Mouse (Mus musculus) kidney, adult 8-10 months (tissue): ENCODE results near the gene Rwdd1.
"Not testable (repeated sequence)": the region's sequence is repeated elsewhere in the genome, so short reads cannot be mapped to it uniquely, and the experiment has no call there.

ENCODE experiments used
- DNase-seq, 2 experiments: peaks; one replicate each; pipeline ENCODE4 v3.0.0; 2022

Gene Rwdd1

DNA sequence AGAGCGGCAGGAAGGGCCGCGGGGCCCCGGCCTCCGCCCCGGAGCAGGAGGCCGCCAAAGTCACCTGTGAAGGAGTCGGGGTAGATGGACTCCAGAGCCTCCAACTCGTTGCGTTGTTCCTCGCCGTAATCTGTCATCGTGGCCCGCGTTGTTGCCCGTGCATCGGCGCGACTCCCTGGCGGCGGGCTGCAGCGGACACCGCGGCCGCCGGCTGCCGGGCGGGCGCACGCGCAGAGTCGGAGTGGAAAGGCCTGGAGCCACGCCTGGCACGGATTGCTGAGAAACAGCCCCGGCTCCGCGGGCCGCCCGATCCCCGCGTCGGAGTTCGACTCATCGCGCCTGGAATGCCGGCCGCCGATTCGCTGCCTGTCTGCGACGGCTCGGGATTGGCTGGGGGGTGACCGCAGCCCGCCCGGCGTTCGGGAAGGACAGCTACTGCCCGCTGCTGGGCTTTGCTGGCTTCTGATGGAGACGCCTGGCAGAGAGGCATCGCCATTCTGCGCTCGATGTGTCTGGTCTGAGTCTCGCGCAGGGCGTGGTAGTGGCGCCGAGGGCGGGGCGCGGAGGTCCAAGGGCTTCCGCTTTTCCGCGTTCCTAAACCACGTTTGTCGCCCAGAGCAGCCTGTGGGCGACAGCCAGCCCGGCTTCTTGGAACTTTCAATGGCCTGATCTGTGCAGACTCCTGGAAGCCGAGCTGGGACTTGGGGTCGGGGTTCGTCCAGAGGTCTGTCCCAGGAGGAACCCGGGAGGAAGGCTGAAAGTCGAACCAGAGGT lies at the start of gene Rwdd1:
TSS of gene Rwdd1 (minus strand) at position 323 of the 774 bp plus-strand sequence.
- peak; percentile 98 to 99 for DNase-seq

DNA sequence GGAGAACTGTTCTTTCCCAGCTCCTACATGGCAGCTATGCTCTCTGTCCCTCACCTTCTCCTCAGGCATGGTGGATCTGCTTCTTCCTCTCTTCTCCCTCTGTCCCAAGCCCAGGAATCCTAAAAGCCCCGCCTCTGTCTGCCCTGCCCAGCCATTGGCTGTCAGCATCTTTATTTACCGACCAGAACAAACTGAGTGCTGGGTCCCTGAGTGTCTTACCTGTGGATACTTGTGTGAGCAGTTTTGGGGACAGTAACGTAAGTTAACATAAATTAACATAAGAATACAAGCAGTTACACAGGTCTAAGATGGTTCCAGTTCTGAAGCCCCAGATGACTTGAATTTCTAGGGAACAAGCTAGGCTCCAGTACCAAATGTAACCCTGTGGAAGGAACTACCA lies 47.2 kb upstream of the Rwdd1 start:
- no peak for DNase-seq

DNA sequence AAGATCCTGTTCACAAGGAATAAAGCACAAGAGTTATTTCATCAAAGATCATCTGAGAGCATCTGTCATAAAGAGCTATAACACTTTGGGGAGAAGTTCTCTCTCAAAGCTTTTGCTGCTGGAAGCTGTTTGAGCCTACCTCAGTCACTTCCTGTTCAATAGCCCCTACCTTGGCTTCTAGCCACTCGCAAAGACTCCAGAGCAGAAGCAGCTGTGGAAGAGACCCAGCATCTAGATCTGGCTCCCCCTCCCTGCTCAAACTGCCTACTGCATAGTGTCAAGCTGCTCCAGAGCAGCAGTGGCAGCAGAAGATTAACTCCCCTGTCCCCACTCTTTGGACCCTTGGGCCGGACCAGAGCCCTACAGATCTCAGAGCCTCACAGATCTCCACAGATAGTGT lies 34.6 kb upstream of the Rwdd1 start:
- no peak for DNase-seq

DNA sequence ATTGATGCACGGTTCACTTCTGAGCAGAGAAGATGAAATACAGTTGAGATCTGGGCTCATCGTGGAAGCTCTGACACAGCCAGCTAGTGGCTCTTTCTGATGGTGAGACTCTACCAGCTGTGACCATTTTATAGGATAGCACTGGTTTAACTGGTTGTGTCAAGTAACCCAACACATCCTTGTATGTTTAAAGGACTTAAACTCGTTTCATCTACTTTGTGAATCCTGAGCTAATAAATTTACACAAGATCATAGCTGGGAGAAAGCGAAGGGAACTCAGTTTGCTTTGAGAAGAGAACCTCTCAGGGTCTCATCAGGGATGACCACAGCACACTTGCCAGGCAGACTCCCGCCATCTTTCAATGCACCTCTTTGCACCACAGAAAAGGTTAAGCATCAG lies 24.8 kb upstream of the Rwdd1 start, which contains the start of gene Calhm4:
TSS of gene Calhm4 (minus strand) at position 101 of the 400 bp plus-strand sequence.
- DNase-seq: no peak

DNA sequence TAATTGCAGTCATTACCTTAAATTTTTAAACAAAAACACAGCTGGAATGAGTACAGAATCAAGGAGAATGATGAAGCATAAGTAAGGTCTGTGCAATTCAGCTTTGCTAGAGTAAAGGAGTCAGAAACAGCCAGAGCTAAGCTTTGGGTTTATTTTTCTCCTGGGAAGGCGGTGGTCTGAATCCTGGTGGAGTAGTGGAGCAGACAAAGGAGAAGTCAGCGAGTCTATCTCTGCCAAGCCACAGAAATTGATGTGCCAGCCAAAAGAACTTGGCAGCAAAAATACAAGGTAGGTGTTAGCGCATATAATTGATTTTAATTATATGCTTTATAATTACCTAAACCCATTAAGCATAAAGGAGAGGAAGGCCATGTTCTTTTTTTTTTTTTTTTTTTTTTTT lies 18.0 kb upstream of the Rwdd1 start, which contains the start of gene Trappc3l:
TSS of gene Trappc3l (plus strand) at position 197 of the 400 bp plus-strand sequence.
- DNase-seq: no peak

DNA sequence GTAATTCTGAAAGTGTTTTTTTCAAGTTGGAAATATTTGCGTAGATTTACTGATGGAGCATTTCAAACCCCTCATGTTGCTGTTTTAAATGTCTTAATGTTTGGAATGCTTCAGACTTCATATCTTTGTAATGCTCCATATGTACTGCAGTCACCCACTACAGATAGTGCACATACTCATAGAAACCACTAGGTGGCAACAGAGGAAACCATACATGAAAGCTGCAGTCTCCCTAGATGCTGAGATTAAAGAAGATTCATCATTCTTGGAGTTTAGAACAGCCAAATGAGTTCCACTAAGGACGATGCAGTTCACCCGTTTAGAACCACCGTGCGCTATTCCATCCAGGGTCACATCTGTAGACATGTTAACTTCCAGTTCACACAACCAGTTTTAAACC lies 17.2 kb upstream of the Rwdd1 start:
- no peak for DNase-seq

DNA sequence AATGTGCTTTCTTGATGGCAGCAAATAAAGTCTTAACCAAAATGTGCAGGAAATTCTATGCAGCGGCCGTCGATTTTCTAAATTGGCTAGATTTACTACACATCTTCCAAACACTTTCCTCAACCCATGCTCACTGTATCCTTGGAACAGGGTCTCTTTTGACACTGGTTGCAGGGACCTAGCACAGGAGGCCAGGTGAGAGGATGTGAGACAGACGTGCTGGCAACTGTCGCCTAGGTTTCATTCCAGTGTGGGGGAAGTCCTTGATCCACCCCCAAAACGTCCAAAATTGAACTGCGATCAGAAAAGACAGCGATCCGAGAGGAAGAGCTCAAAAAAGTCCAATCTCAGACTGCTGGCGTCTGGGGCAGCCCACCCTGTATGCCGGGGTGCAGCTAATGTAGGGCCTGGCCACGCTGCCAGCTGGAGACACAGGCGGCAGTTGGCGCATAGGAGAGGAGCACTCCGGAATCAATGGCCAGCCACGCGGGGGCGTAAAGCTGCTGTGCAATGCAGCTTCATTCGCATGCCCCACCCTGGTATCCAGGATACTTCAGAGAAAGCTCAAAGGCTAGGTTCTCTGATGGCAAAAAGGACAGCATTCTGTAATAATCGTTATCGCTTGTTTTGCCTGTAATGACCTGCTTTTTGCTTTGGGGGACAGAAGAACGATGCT lies 14.3 kb upstream of the Rwdd1 start:
- peak; percentile 39 to 72 for DNase-seq

DNA sequence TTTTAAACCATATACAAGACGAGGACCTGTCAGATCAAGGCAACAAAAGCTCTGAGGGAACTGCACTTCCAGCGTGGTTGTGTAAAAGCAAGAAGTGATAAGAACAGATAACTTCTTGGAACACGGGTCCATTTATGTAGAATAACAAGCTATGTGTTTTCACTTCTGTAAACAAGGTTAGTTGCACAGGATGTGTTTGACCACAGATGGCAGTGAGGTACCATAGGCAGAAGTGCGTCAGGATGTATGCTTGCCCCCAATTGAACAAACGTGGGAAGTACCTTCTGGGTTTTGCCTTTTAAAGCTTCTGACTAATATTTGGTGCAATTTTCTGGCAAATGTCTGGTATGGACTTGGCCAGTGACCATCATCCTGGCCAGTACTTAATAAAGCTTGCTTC lies 10.9 kb upstream of the Rwdd1 start:
- no peak for DNase-seq

DNA sequence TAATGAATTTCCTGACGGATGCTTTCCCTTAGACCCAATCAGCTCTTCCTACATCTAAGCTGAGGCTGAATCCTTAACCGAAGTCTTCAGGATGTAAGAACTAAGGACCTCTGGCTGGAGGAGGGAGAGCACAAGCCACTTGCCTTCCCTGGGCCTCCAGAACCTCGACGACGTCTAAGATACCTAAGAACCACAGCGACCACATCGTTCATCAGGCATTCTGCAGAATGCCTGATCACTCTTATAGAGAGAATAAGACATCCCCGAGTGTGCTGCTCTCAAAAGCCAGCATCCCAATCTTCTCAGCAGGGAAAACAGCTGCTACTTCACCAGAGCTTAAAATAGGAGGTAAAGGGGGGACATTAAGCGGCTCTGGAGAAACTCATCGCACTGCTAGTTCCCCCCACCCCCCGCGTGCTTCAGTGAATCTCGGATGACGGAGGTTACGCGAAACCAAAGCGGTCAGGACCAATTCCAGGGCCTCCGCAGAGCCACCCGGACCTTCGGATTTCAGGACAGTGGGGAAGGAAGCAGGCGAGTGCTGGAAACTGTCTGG lies 600 bp downstream of the Rwdd1 start:
- no peak for DNase-seq

DNA sequence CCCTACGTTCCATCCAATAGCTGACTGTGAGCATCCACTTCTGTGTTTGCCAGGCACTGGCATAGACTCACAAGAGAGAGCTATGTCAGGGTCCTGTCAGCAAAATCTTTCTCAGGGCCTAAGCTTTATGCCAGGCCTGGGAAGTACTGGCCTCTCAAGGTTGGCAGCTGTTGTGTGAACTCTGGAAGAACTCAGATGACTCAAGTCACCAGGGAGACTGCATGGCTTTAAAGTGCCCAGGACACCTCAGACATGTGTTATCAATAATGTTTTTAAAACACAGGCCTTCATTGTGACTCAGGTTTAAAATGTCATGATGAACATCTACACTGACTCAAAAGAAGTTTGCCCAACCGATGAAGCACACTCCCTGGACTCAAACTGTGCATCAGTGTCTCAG lies 6.2 kb downstream of the Rwdd1 start:
- DNase-seq: no peak

DNA sequence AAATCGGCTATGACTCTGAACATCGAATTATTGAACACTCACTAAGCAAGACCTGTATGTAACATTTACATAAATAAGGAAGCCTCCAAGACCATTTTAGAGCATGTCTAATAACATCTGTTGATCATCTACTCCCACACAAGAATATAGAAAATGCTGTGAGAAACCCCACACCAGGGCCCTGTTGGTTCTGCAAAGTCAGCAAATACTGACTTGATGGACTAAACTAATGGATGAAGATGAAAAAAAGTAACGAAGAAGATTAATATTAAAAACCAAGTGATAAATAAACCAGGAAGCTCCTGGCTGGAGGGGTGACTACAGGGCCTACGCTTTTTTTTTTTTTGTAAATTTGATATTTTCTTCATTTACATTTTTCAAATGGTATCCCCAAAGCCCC lies 6.8 kb downstream of the Rwdd1 start:
- DNase-seq: no peak

DNA sequence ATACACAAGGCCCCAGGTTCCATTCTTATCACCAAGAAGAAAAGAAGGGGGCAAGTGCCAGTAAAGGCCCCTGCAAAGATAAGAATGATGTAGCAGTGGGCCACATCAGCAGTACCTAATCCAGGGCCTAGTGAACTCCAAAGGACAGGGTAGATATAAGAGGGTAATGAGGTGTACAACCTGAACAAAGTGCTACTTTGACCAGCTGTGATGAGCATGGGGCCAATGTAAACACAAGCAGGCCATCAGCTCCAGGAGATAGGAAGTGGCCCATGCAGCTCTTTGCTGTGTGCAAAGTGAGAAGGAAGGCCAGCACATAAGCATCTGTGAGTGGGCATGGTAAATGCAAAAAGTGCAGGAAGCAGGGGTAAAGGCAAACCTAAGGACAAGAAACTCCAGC lies 21.0 kb downstream of the Rwdd1 start:
- no peak for DNase-seq

DNA sequence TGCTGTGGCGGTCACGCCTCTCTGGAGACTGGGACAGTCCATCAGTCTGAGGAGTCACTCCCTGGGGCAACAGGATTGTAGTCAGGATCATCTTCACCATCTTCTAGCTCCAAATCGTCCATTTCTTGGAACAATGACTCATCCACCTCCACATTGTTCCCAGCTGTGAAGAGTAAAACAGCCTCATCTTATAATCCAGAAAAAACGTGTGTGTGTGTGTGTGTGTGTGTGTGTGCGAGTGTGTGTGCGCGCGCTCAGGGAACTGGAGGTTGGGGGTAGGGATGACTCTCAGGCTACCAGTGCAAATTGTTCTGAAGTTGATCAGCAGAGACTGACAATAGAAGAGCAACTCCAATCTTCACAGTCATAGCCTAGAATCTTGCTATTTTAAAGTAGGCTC lies 22.7 kb downstream of the Rwdd1 start:
- DNase-seq: not testable (repeated sequence)

DNA sequence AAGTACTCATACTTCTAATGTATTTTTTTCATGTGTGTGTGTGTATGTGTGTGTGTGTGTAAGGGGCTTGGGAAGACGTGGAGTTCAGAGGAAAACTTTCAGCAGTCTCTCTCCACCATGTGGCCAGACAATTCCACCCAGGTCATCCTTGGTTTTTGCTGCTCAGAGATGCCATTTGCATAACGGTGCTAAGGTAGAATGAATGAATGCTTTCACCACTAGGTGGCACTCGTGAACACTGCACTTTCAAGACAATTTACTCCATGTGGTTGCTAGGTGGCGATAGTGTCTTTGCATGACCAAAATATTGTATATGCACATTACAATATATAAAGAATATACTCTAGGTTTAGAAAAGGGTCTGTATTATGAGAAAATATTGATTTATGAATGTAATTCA lies 32.7 kb downstream of the Rwdd1 start:
- peak; percentile 46 to 61 for DNase-seq

DNA sequence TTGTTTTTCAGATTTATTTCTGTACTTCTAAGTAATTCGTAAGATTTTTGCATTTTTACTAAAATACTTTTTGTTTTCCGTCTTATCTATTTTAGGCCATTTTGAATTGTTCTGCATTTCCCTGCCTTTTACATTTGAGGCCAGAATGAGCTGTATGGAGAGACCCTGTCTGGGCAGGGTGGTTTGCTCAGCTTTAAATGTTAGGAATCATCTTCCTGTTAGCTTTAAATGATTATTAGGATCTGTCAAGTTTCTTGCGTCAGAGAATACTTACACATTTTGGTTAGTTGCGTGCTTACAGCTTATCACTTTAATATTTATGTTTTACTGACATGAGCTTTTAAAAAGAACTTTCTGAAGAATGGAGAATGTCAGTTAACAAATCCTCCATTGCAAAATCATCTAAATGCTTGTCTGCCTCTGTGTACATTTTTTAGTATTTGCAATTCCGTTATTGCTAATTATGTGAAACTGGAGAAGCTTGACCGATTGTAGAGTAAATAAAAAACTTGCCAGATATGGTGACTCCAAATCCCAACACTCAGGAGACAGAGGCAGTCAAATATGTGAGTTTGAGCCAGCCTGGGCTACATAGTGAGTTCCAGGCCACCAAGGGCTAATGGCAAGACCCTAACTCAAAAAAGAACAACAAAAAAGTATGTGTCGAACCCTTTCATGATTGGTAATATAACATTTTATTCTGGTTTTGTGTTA lies 44.5 kb downstream of the Rwdd1 start:
- DNase-seq: no peak

DNA sequence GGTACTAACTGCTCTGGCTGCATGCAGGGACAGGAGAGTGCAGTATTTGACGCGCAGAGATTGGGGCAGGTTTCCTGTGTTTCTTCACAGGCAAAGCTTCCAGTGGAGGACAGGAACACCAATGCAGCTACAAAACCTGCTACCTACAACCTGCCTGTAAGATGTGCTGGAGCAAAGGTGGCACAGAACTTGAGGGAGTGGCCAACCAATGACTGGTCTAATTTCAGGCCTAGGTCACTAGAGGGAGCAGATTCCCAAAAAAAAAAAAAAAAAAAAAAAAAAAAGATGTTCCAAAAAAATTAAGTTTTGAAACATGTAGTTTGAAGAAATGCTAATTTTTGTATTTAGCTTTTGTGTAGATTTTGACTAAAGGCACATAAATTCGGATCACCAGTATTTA lies 66.9 kb downstream of the Rwdd1 start:
- no peak for DNase-seq

DNA sequence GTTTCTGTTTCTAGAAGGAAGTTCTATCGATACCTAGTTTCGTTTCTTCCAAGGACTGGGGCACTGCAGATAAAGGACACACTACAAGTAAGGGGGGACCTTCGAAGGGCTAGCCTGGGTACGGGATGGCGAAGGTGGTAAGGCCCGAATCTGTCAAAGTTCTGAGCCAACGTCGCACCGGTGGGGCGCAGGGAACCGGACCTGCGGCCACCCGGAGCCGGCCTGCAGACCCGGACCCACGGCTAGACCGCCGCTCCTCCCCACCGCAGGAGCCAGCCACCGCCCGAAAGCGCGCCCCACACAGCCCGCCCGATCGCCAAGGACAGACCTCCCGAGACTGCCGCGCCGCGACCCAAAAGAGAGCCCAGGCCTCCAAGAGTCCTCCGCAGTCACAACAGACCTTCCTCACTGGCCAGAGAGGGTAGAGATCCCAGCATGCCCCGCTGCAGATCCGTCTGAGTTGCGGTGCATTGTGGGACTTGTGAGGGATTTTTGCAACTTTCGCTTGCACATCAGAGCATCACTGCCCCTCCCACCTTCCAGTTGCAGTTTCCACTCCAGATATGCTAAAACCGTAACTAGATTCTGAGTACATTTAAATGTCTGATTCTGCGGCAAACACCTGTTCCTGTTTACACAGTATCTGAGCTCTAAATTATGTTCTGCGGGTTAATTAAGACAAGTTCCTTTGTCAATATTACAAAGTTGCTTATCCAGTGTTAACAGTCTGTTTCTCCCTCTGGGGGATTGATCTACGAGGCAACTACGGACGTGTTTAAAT lies 68.4 kb downstream of the Rwdd1 start, which contains the start of gene Zup1:
TSS of gene Zup1 (minus strand) at position 467 of the 781 bp plus-strand sequence.
- peak; percentile 82 to 88 for DNase-seq
